Mouse (Mus musculus): ENCODE measurements around the gene A4galt.

GRCm38 (mm10) chr15:83299916-83300582 is 48.5 kb upstream of the A4galt start:
- TF ChIP-seq TAL1 (IDR thresholded peaks at IDR 0.05; ENCODE audit: low read length) (no peak), GATA1 (IDR thresholded peaks at IDR 0.05; ENCODE audit: low read length) (peak; percentile 31; the same call in 1 of the 2 replicates)

All from erythroblast, embryonic 14.5 days (primary cell).